Mouse (Mus musculus) layer of hippocampus, adult 9-11 months (tissue): ENCODE data around the gene Tigar.

Experiments used
- DNase-seq: peaks from one replicate; pipeline ENCODE4 v3.0.0; 2022

The Tigar gene

GRCm38 (mm10) chr6:127109402-127109930, at the start of gene Tigar:
Gene Tigar, minus strand, starts transcription at chr6:127109557.
- peak; percentile 96 for DNase-seq

DNA sequence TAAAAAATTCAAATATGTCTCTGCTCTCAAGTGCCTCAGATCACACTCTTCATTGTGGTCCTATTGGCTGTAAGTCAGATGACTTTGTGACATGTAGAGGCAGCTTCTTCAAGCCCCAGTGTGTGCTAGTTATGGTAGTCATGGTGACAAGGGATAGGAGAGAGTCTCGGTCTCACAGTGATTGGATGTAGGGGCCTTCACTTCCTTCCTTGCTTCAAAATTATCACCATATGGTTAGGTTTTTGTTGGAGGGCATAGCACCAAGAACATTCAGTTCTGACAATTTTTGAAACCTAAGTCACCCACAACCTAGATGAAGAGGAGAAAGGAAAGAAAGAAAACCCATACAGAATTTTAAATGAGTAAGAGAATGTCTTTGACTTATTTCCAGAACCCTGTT, 48.0 kb upstream of the Tigar start:
- no peak for DNase-seq

DNA sequence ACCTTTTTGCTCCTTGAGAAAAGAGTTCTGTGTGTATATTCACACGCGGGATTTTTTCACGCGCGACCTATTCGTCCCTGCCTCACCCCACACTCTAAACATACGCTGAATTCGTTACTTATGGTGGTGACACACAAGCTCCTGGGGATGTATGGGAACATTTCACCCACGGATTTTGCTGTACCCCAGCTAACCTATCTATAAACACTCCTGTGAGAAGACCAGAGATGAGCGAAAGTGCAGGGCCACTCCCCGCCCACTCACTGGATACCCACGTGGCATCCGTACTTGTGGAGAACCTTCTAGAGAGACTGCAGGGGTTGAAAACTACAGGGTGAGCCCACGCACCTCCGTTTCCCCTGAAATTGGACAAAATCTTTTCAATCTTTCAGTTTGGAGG, 46.1 kb upstream of the Tigar start:
- no peak for DNase-seq

- no peak for DNase-seq
Measured at GRCm38 (mm10) chr6:127154708-127155268, 45.4 kb upstream of the Tigar start.

- DNase-seq = no peak
Measured at GRCm38 (mm10) chr6:127153972-127154707, 44.8 kb upstream of the Tigar start.

DNA sequence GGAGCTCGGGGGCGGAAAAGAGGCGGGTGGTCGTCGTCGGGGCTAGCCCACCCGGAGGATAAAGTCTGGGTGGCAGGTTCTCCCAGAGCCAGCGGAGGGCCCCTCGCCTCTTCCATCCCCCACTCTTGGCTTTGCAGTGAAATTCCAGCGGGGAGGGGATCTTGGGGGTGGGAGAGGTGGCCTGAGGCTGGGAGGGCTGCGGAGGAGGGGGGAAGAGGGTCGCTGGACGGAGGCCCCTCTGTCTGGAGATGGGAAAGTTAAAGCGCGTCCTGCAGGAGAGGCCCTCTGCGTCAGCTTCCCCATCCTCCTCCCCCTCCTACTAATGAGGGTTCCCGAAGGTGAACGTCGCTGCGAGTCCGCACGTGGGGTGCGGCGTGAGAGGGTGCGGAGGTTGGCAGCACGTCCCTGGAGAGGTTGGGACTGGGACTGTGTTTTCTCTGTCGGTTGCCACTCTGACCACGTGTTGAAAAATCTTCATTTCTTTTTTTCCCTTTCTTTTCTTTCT, 44.0 kb upstream of the Tigar start:
- DNase-seq = no peak

GRCm38 (mm10) chr6:127152106-127152951, 43.0 kb upstream of the Tigar start, which contains the start of gene Ccnd2:
Gene Ccnd2, minus strand, starts transcription at chr6:127152193.
- peak; percentile 79 for DNase-seq

DNA sequence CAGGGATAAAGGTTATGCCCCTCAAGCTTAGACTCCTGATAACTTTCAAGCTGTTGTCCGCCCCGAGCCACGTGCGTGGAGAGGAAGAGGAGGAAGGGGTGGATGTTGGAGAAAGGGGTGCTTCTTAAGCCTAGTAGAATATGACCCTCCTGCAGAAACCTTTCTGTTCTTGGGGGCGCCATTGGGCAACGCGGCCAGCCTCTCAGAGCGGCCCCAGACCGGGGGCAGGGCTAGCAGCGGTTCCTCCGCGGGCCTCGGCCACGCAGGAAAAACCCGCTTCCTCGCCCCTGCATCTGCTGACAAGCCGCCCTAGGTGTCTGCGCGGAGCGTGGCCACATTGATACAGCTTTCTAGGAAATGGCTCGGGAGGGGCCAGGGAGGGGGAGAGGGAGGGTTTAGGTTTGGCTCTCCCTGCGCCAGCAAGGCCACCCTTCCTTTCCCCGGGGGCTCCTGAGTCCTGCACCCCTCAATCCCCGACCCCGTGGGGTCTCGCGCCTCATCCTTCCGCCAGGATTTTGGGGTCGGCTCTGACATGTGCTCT, 42.3 kb upstream of the Tigar start:
- DNase-seq = no peak

GRCm38 (mm10) chr6:127150663-127151564, 41.6 kb upstream of the Tigar start:
- peak; percentile 74 for DNase-seq

- DNase-seq = no peak
Measured at GRCm38 (mm10) chr6:127149944-127150662, 40.7 kb upstream of the Tigar start.

DNA sequence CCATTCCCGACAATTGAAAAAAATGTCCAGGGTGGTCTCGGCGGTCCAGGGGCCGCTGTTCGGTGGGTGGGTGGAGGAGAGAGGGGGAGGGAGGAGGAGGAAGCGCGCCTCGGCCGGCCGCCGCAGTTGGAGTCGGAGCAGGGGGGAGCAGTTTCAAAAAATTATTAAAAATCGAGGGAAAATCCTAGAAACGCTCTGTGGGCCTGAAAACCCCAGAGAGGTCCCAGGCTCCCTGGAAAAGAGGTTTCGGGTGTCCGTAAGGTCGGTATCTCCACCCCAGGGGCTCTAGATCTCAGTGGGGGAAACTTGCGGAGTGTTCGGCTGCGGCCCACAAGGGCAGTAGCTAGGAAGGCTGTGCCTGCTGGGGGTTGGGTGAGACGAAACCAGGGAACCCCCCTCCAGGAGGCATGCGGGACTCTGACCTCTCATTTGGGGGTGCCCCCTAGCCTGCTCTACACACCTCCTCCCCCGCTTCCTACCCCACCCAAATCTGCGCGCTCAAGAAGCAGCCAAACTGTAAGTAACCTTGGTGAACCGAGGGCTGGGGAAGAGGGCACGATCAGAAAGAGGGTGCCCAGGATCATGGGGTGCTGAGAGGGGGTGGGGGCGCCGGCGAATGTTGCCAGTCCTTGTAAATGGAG, 40.1 kb upstream of the Tigar start:
- no peak for DNase-seq

DNA sequence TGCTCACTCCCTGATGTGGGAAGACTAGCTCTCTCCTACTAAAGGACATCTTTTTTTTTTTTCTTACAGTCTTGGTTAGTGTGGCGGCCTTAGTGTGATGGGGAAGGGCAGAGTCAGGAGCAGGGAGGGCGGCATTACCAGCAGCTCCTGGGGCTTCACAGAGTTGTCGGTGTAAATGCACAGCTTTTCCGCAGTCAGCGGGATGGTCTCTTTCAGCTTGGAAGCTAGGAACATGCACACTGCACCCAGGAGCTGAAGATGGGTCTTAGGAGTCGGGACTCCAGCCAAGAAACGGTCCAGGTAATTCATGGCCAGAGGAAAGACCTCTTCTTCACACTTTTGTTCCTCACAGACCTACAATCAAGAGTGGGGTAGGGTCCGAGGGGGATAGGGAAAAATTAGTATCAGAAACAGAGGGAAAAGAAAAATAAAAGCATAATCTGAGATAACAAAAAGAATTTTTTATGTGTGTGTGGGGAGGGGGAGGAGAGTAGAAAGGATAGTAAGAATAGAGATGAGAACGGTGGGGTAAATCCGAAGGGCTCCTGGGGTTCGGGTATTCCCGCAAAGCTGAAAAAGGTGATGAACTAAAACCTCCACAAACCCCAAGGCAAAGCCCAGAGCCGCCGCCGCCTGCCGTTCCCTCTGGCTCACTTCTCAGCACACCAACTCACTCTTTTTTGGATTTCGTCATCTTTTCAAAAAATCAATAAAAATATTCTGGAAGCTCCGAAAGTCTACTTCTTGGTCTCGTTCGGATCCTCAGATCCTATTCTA, 39.4 kb upstream of the Tigar start:
- no peak for DNase-seq

GRCm38 (mm10) chr6:127147665-127148064, 38.3 kb upstream of the Tigar start:
- peak; percentile 69 for DNase-seq

GRCm38 (mm10) chr6:127146322-127146947, 37.1 kb upstream of the Tigar start:
- no peak for DNase-seq

DNA sequence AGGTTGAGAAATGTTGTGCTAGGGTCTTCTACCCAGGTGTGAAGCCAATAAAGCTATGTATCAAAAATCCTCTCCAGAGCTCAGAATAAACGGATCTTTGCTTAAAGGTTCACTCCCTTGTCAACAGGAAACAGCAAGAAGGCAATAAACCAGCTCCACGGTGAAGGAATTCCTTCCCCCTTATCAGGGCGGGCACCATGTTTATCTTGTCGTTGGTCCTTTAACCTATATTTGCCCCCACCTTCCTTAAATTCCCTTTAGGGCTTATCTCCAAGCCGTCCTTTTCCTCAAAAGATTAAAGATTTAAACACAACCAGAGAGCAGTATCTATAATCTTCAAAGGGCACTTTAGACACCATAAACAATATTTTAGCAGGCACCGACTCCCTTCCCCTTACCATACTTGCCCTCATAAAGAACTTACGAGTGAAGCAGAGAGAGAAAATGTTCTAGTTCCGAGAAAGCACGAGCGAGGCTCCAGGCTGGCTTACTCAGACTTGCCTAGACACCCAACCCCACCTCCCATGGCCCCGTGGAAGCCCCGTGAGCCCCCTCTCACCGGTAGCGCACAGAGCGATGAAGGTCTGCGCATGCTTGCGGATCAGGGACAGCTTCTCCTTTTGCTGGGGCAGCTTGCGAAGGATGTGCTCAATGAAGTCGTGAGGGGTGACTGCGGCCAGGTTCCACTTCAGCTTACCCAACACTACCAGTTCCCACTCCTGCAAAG, 36.3 kb upstream of the Tigar start:
- no peak for DNase-seq

DNA sequence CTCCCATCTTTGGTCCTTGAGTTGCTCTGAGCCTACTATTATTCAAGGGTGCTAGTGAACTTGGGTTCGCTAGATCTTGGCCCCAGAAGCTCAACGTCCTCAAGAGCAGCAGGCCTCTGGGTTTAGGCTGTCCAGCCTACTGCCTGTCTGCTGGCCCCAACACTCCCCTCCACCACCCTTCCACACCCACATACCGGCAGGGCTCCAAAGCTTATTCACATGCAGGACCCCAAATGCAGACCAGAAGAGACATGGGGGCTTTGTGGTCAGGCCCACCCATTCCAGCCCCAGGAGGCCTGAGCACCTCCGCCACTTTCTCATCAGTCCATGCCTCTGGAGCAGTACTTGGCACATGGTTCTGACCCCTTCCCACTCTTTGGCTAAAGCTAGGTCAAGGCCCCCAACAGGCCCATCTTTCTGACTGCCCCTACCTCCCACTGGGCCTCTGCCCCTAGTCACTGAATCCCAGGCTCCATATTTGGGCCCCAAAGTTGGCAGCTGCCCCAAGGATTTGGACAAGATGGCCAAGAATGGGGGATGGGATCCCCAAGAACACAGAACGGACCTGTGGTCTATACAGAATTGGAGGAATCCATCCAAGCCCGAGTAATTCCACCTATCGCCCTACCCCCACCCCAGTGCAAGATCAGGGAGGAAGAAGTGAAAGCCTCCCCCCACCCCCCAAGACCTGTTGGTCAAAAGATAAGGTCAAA, 34.4 kb upstream of the Tigar start:
- DNase-seq = no peak

GRCm38 (mm10) chr6:127143124-127143520, 33.8 kb upstream of the Tigar start:
- DNase-seq = no peak
